Mouse (Mus musculus) testis, adult 2 months (tissue): ENCODE measurements at regions not wholly inside any gene's neighbourhood (a gene's known extent, or its start where the extent isn't known, plus 50 kb on each side); places are given as distances from the start of the nearest gene placed in this dataset.

Source experiments
- CTCF ChIP-seq: fragments of 200-500 bp; IDR thresholded peaks from 2 replicates; pipeline ENCODE4 v1.5.1; 2012; ENCODE audit warnings: low read depth, mild to moderate bottlenecking, inconsistent platforms, low read length, moderate library complexity; ENCODE audit not compliant: control insufficient read depth, insufficient read depth, insufficient replicate concordance
- POLR2A ChIP-seq: fragments of 200-500 bp; IDR thresholded peaks from 2 replicates; pipeline ENCODE4 v1.6.1; 2012; ENCODE audit warnings: low read depth, mild to moderate bottlenecking, inconsistent platforms, low read length, moderate library complexity; ENCODE audit not compliant: control insufficient read depth

DNA sequence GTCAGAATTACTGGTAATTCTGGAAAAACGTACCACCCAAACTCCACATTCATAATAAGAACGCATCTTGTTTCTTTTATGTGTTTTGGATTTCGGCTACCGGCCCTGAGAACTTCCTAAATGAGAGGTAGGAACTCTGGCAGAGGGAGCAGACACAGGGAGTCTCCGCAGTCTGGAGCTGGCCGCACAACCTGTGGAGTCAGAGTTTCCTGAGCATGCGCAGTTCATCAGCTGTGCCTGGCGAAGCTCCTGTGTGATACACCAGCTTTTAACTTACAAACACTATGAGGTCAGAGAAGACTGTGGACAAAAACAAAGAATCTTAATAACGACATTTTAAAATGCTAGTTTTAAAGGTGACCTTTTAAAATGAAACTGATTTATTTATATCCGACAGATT, 177.9 kb downstream of the Lrig3 start:
- TF ChIP-seq POLR2A (no peak), CTCF (no peak)
